Mouse (Mus musculus) embryonic facial prominence, embryonic 11.5 days (tissue): ENCODE measurements around the gene Olfr1449. TPM values are rescaled to one million over a fixed set of nuclear protein-coding genes. Genes with fewer than 3 reads are reported as not detected.

Experiments
- polyA plus RNA-seq: library from polyadenylated mRNA; unstranded; fragments of >200 nt; fragmentation: Nextera tagmentation; extraction: Ambion mirVana; gene quantifications from 2 replicates; pipeline ENCODE4 v1.2.1, GENCODE M21; 2014

Olfr1449 gene
- polyA plus RNA-seq, 1 experiment from 2014 or later: not detected

Other genes with a start within 250 kb of the Olfr1449 start
- gene Keg1, start 235.1 kb upstream of the Olfr1449 start, polyA plus RNA-seq: not detected in 2 replicates
- 0.22 and 0.77 TPM in 2 replicates for gene Cntf, start 165.2 kb upstream of the Olfr1449 start, polyA plus RNA-seq
- gene Zfp91, start 134.7 kb upstream of the Olfr1449 start, polyA plus RNA-seq: 10.5 and 11.0 TPM in 2 replicates
- gene Lpxn, start 134.6 kb upstream of the Olfr1449 start, polyA plus RNA-seq: 0.77 and 0.80 TPM in 2 replicates
- not detected in 2 replicates for gene Gm5244, start 84.2 kb upstream of the Olfr1449 start, polyA plus RNA-seq
- gene Olfr1444, start 73.6 kb upstream of the Olfr1449 start, polyA plus RNA-seq: not detected in 2 replicates
- gene Olfr1445, start 47.0 kb upstream of the Olfr1449 start, polyA plus RNA-seq: not detected in 2 replicates
- gene Olfr1446, start 37.3 kb upstream of the Olfr1449 start, polyA plus RNA-seq: not detected in 2 replicates
- not detected in 2 replicates for gene Olfr1447, start 27.1 kb upstream of the Olfr1449 start, polyA plus RNA-seq
- gene Olfr1448, start 6.4 kb upstream of the Olfr1449 start, polyA plus RNA-seq: not detected in 2 replicates
- not detected in 2 replicates for gene Olfr1450, start 19.4 kb downstream of the Olfr1449 start, polyA plus RNA-seq
- not detected in 2 replicates for gene Olfr1451, start 64.2 kb downstream of the Olfr1449 start, polyA plus RNA-seq
- not detected in 2 replicates for gene Olfr1453, start 97.5 kb downstream of the Olfr1449 start, polyA plus RNA-seq
- not detected in 2 replicates for gene Olfr1454, start 129.8 kb downstream of the Olfr1449 start, polyA plus RNA-seq
- gene Olfr1457, start 167.1 kb downstream of the Olfr1449 start, polyA plus RNA-seq: not detected in 2 replicates
- gene Olfr1458, start 175.9 kb downstream of the Olfr1449 start, polyA plus RNA-seq: not detected in 2 replicates
- gene Olfr1459, start 218.7 kb downstream of the Olfr1449 start, polyA plus RNA-seq: not detected in 2 replicates
- gene Olfr1461, start 232.2 kb downstream of the Olfr1449 start, polyA plus RNA-seq: not detected in 2 replicates